In genomic region chr15:84986171-84987019, GRCm38 (mm10) we compare ENCODE assay signal across 8 mouse cellular contexts. TPM values are rescaled to one million over a fixed set of nuclear protein-coding genes. Genes with fewer than 3 reads are reported as not detected.
DNase-seq lines count a peak whose midpoint lies in the region; ATAC-seq and TF ChIP-seq lines count a peak whose summit lies in the region.

No protein-coding gene starts in this region.

- no peak for DNase-seq in left cerebral cortex, adult 2 months (ENCODE audit: extremely low spot score in 1 of 2, low spot score in 2 of 2)
- no peak for DNase-seq in left cerebral cortex, adult 8-10 months (ENCODE audit: low spot score in 2 of 2)
- no peak for DNase-seq in limb, embryonic 10.5 days (ENCODE audit: low spot score)
- DNase-seq in layer of hippocampus, postnatal 36 days: no peak
- DNase-seq in kidney, adult 18-20 months: no peak
- no peak for DNase-seq in left cerebral cortex, postnatal 36 days (ENCODE audit: low spot score in 2 of 2)

- 70% methylated on average over 4 of the region's 4 CpGs for WGBS in embryonic facial prominence, embryonic 12.5 days
- 74% methylated on average over 4 of the region's 4 CpGs for WGBS in limb, embryonic 10.5 days
- WGBS in neural tube, embryonic 15.5 days: 65% methylated on average over 4 of the region's 4 CpGs

- peaks cover 19% of the 10 kb centered on the region for H3K4me1 ChIP-seq in embryonic facial prominence, embryonic 12.5 days
- peaks cover 30% of the 10 kb centered on the region for H3K4me1 ChIP-seq in limb, embryonic 10.5 days
- H3K4me1 ChIP-seq in neural tube, embryonic 15.5 days: peaks cover 59% of the 10 kb centered on the region

- no peak for ATAC-seq in embryonic facial prominence, embryonic 12.5 days (ENCODE audit: insufficient number of reproducible peaks, insufficient read depth, low FRiP score, low TSS enrichment)
- ATAC-seq in neural tube, embryonic 15.5 days (ENCODE audit: low FRiP score): no peak

- no peaks in the 10 kb centered on the region for H3K36me3 ChIP-seq in embryonic facial prominence, embryonic 12.5 days
- no peaks in the 10 kb centered on the region for H3K36me3 ChIP-seq in limb, embryonic 10.5 days
- H3K36me3 ChIP-seq in neural tube, embryonic 15.5 days: no peaks in the 10 kb centered on the region

- peak overlapping the region; percentile 94; the same call in 1 of the 2 replicates for H3K9ac ChIP-seq in embryonic facial prominence, embryonic 12.5 days
- peak overlapping the region; percentile 97 for H3K9ac ChIP-seq in neural tube, embryonic 15.5 days (replicated peaks)

- no peaks in the 10 kb centered on the region for H3K9me3 ChIP-seq in embryonic facial prominence, embryonic 12.5 days
- no peaks in the 10 kb centered on the region for H3K9me3 ChIP-seq in limb, embryonic 10.5 days (replicated peaks)
- no peaks in the 10 kb centered on the region for H3K9me3 ChIP-seq in neural tube, embryonic 15.5 days (replicated peaks)

- peak overlapping the region; percentile 89; the same call in 1 of the 2 replicates for H3K27ac ChIP-seq in left cerebral cortex, adult 2 months
- H3K27ac ChIP-seq in embryonic facial prominence, embryonic 12.5 days: no peak overlapping the region
- peak overlapping the region; percentile 88; the same call in 1 of the 2 replicates for H3K27ac ChIP-seq in limb, embryonic 10.5 days
- peak overlapping the region; percentile 87 for H3K27ac ChIP-seq in neural tube, embryonic 15.5 days (replicated peaks)

- peak overlapping the region; percentile 88 for H3K4me2 ChIP-seq in embryonic facial prominence, embryonic 12.5 days (replicated peaks)
- peak overlapping the region; percentile 71 for H3K4me2 ChIP-seq in neural tube, embryonic 15.5 days

- peak overlapping the region; percentile 92 for H3K4me3 ChIP-seq in left cerebral cortex, adult 2 months
- peak overlapping the region; percentile 84 for H3K4me3 ChIP-seq in embryonic facial prominence, embryonic 12.5 days
- peak overlapping the region; percentile 89 for H3K4me3 ChIP-seq in limb, embryonic 10.5 days
- peak overlapping the region; percentile 84 for H3K4me3 ChIP-seq in neural tube, embryonic 15.5 days (replicated peaks)

- no peak for TF ChIP-seq CTCF in left cerebral cortex, adult 2 months (IDR thresholded peaks at IDR 0.05)

- H3K27me3 ChIP-seq in embryonic facial prominence, embryonic 12.5 days: no peaks in the 10 kb centered on the region
- H3K27me3 ChIP-seq in limb, embryonic 10.5 days (ENCODE audit: low read depth, poor library complexity, severe bottlenecking): no peaks in the 10 kb centered on the region
- H3K27me3 ChIP-seq in neural tube, embryonic 15.5 days (replicated peaks): no peaks in the 10 kb centered on the region

- intact Hi-C loops in left cerebral cortex, adult 2 months (cut with DNase I): loop anchor here (2.0 kb wide), 1 partner anchor 26 kb away; no protein-coding TSS in a partner anchor
- intact Hi-C loops in left cerebral cortex, postnatal 36 days (cut with DNase I): loop anchor here (5.0 kb wide), 1 partner anchor 44 kb away; no protein-coding TSS in a partner anchor

RNA-seq across cellular contexts. Expression of gene 5031439G07Rik, which starts 2.0 kb away (rescaled TPM):
- 10 to 100 TPM; 72.8 to 94.8 TPM for total RNA-seq in left cerebral cortex, adult 2 months (2021)
- 100 to 1,000 TPM; 105 to 107 (median 107) TPM for total RNA-seq in left cerebral cortex, adult 8-10 months (2022)
- polyA plus RNA-seq in embryonic facial prominence, embryonic 12.5 days (2016; fragmentation: Nextera tagmentation; extraction: Ambion mirVana): 10.7 and 12.3 TPM in 2 replicates
- 9.7 and 10.1 TPM in 2 replicates for polyA plus RNA-seq in limb, embryonic 10.5 days (2016; fragmentation: Nextera tagmentation; extraction: Ambion mirVana)
- polyA plus RNA-seq in neural tube, embryonic 15.5 days (2015; fragmentation: Nextera tagmentation; extraction: Ambion mirVana): 21.6 and 24.9 TPM in 2 replicates
- 100 to 1,000 TPM in 1 of 2 experiments, 10 to 100 TPM in 1; 93.1 to 105 TPM for total RNA-seq in layer of hippocampus, postnatal 36 days (2021)
- total RNA-seq in left cerebral cortex, postnatal 36 days (2021): 10 to 100 TPM; 76.2 to 83.6 TPM

RNA-seq across cellular contexts. Expression of gene Upk3a, which starts 30.5 kb away (rescaled TPM):
- total RNA-seq in left cerebral cortex, adult 2 months (2021): not detected
- under 1 TPM in 2 of 4 experiments, not detected in 2; 0.35 to 0.44 TPM for total RNA-seq in left cerebral cortex, adult 8-10 months (2022)
- 0.34 and 0.35 TPM in 2 replicates for polyA plus RNA-seq in embryonic facial prominence, embryonic 12.5 days (2016; fragmentation: Nextera tagmentation; extraction: Ambion mirVana)
- polyA plus RNA-seq in limb, embryonic 10.5 days (2016; fragmentation: Nextera tagmentation; extraction: Ambion mirVana): not detected in 2 replicates
- polyA plus RNA-seq in neural tube, embryonic 15.5 days (2015; fragmentation: Nextera tagmentation; extraction: Ambion mirVana): 0.38 and 0.74 TPM in 2 replicates
- total RNA-seq in layer of hippocampus, postnatal 36 days (2021): not detected
- not detected for total RNA-seq in left cerebral cortex, postnatal 36 days (2021)

RNA-seq across cellular contexts. Expression of gene Fam118a, which starts 42.4 kb away (rescaled TPM):
- 10 to 100 TPM; 24.4 to 25.3 TPM for total RNA-seq in left cerebral cortex, adult 2 months (2021)
- 10 to 100 TPM; 21.6 to 29.7 (median 22.1) TPM for total RNA-seq in left cerebral cortex, adult 8-10 months (2022)
- polyA plus RNA-seq in embryonic facial prominence, embryonic 12.5 days (2016; fragmentation: Nextera tagmentation; extraction: Ambion mirVana): 24.2 and 24.5 TPM in 2 replicates
- 30.0 and 30.4 TPM in 2 replicates for polyA plus RNA-seq in limb, embryonic 10.5 days (2016; fragmentation: Nextera tagmentation; extraction: Ambion mirVana)
- polyA plus RNA-seq in neural tube, embryonic 15.5 days (2015; fragmentation: Nextera tagmentation; extraction: Ambion mirVana): 28.5 and 28.8 TPM in 2 replicates
- total RNA-seq in layer of hippocampus, postnatal 36 days (2021): 10 to 100 TPM; 33.9 to 34.8 TPM
- total RNA-seq in left cerebral cortex, postnatal 36 days (2021): 10 to 100 TPM; 18.9 to 24.3 TPM
